Mouse (Mus musculus): ENCODE results near the gene Ppp2r5d. TPM values are rescaled to one million over a fixed set of nuclear protein-coding genes. Genes with fewer than 3 reads are reported as not detected.

Ppp2r5d gene
- total RNA-seq, 2 experiments from 2014 or later, result 49.3 to 57.1 TPM

- no peak for ATAC-seq (replicated peaks; ENCODE audit: poor library complexity, severe bottlenecking)
Observed at GRCm38 (mm10) chr17:46649811-46650210, 55.1 kb downstream of the Ppp2r5d start.

- ATAC-seq (replicated peaks; ENCODE audit: poor library complexity, severe bottlenecking), result no peak
Observed at GRCm38 (mm10) chr17:46648436-46648835, 56.5 kb downstream of the Ppp2r5d start.

- no peak for ATAC-seq (replicated peaks; ENCODE audit: poor library complexity, severe bottlenecking)
Observed at GRCm38 (mm10) chr17:46647279-46647678, 57.6 kb downstream of the Ppp2r5d start.

GRCm38 (mm10) chr17:46646322-46646662, 58.6 kb downstream of the Ppp2r5d start:
- peak; percentile 12 for ATAC-seq (replicated peaks; ENCODE audit: poor library complexity, severe bottlenecking)

GRCm38 (mm10) chr17:46645561-46646321, 59.2 kb downstream of the Ppp2r5d start, which contains the start of the genes Klc4 and Mrpl2:
Gene Klc4, minus strand, starts transcription at chr17:46646022.
Gene Mrpl2, plus strand, starts transcription at chr17:46646229.
- ATAC-seq (replicated peaks; ENCODE audit: poor library complexity, severe bottlenecking), result peak; percentile 76

- ATAC-seq (replicated peaks; ENCODE audit: poor library complexity, severe bottlenecking), result no peak
Observed at GRCm38 (mm10) chr17:46644916-46645475, 59.9 kb downstream of the Ppp2r5d start.

GRCm38 (mm10) chr17:46644152-46644805, 60.6 kb downstream of the Ppp2r5d start:
- ATAC-seq (replicated peaks; ENCODE audit: poor library complexity, severe bottlenecking), result no peak

GRCm38 (mm10) chr17:46642060-46642459, 62.9 kb downstream of the Ppp2r5d start:
- ATAC-seq (replicated peaks; ENCODE audit: poor library complexity, severe bottlenecking), result no peak

GRCm38 (mm10) chr17:46639929-46640328, 65.0 kb downstream of the Ppp2r5d start:
- peak; percentile 75 for ATAC-seq (replicated peaks; ENCODE audit: poor library complexity, severe bottlenecking)

- peak; percentile 49 for ATAC-seq (replicated peaks; ENCODE audit: poor library complexity, severe bottlenecking)
Observed at GRCm38 (mm10) chr17:46636831-46637523, 67.9 kb downstream of the Ppp2r5d start.

Other genes with a start within 250 kb of the Ppp2r5d start
- 0.09 TPM in 1 of 2 replicates, not detected in the other for gene Ttbk1, start 217.4 kb downstream of the Ppp2r5d start, total RNA-seq (2014; fragmentation: Nextera tagmentation)
- not detected in 2 replicates for gene Ttbk1, start 217.4 kb downstream of the Ppp2r5d start, total RNA-seq (2017)
- gene Dnph1, start 208.4 kb downstream of the Ppp2r5d start, total RNA-seq (2014; fragmentation: Nextera tagmentation), result 33.1 and 50.1 TPM in 2 replicates
- 18.8 and 25.8 TPM in 2 replicates for gene Dnph1, start 208.4 kb downstream of the Ppp2r5d start, total RNA-seq (2017)
- 14.2 and 34.8 TPM in 2 replicates for gene Cul9, start 158.7 kb downstream of the Ppp2r5d start, total RNA-seq (2014; fragmentation: Nextera tagmentation)
- 7.5 and 8.9 TPM in 2 replicates for gene Cul9, start 158.7 kb downstream of the Ppp2r5d start, total RNA-seq (2017)
- gene Srf, start 148.9 kb downstream of the Ppp2r5d start, total RNA-seq (2014; fragmentation: Nextera tagmentation), result 27.4 and 42.7 TPM in 2 replicates
- gene Srf, start 148.9 kb downstream of the Ppp2r5d start, total RNA-seq (2017), result 29.6 and 47.7 TPM in 2 replicates
- gene Ptk7, start 75.6 kb downstream of the Ppp2r5d start, total RNA-seq (2014; fragmentation: Nextera tagmentation), result 3.6 and 4.3 TPM in 2 replicates
- gene Ptk7, start 75.6 kb downstream of the Ppp2r5d start, total RNA-seq (2017), result 3.7 and 3.8 TPM in 2 replicates
- 5.6 and 8.5 TPM in 2 replicates for gene Klc4, start 59.1 kb downstream of the Ppp2r5d start, total RNA-seq (2014; fragmentation: Nextera tagmentation)
- gene Klc4, start 59.1 kb downstream of the Ppp2r5d start, total RNA-seq (2017), result 7.9 and 11.5 TPM in 2 replicates
- 106 and 113 TPM in 2 replicates for gene Mrpl2, start 58.9 kb downstream of the Ppp2r5d start, total RNA-seq (2014; fragmentation: Nextera tagmentation)
- 103 and 133 TPM in 2 replicates for gene Mrpl2, start 58.9 kb downstream of the Ppp2r5d start, total RNA-seq (2017)
- gene Cul7, start 54.8 kb downstream of the Ppp2r5d start, total RNA-seq (2014; fragmentation: Nextera tagmentation), result 16.8 and 21.6 TPM in 2 replicates
- 10.0 and 13.2 TPM in 2 replicates for gene Cul7, start 54.8 kb downstream of the Ppp2r5d start, total RNA-seq (2017)
- gene Rrp36, start 30.8 kb downstream of the Ppp2r5d start, total RNA-seq (2014; fragmentation: Nextera tagmentation), result 15.7 and 21.3 TPM in 2 replicates
- 48.2 and 66.9 TPM in 2 replicates for gene Rrp36, start 30.8 kb downstream of the Ppp2r5d start, total RNA-seq (2017)
- 56.5 and 76.8 TPM in 2 replicates for gene Mea1, start 26.3 kb downstream of the Ppp2r5d start, total RNA-seq (2014; fragmentation: Nextera tagmentation)
- 73.8 and 82.4 TPM in 2 replicates for gene Mea1, start 26.3 kb downstream of the Ppp2r5d start, total RNA-seq (2017)
- 62.5 and 77.9 TPM in 2 replicates for gene Klhdc3, start 24.2 kb downstream of the Ppp2r5d start, total RNA-seq (2014; fragmentation: Nextera tagmentation)
- gene Klhdc3, start 24.2 kb downstream of the Ppp2r5d start, total RNA-seq (2017), result 26.8 and 30.9 TPM in 2 replicates
- gene Pex6, start 6.4 kb upstream of the Ppp2r5d start, total RNA-seq (2014; fragmentation: Nextera tagmentation), result 9.7 and 22.9 TPM in 2 replicates
- gene Pex6, start 6.4 kb upstream of the Ppp2r5d start, total RNA-seq (2017), result 11.3 and 13.2 TPM in 2 replicates
- 1.1 TPM in 1 of 2 replicates, not detected in the other for gene Gnmt, start 24.1 kb upstream of the Ppp2r5d start, total RNA-seq (2014; fragmentation: Nextera tagmentation)
- gene Gnmt, start 24.1 kb upstream of the Ppp2r5d start, total RNA-seq (2017), result 1.0 TPM in 1 of 2 replicates, not detected in the other
- gene Cnpy3, start 47.1 kb upstream of the Ppp2r5d start, total RNA-seq (2014; fragmentation: Nextera tagmentation), result 68.6 and 80.8 TPM in 2 replicates
- 100 and 121 TPM in 2 replicates for gene Cnpy3, start 47.1 kb upstream of the Ppp2r5d start, total RNA-seq (2017)
- 1.3 TPM in 1 of 2 replicates, not detected in the other for gene Ptcra, start 58.6 kb upstream of the Ppp2r5d start, total RNA-seq (2014; fragmentation: Nextera tagmentation)
- gene Ptcra, start 58.6 kb upstream of the Ppp2r5d start, total RNA-seq (2017), result not detected in 2 replicates
- gene 2310039H08Rik, start 67.5 kb upstream of the Ppp2r5d start, total RNA-seq (2014; fragmentation: Nextera tagmentation), result 18.0 and 37.9 TPM in 2 replicates
- 21.5 and 26.9 TPM in 2 replicates for gene 2310039H08Rik, start 67.5 kb upstream of the Ppp2r5d start, total RNA-seq (2017)
- gene Rpl7l1, start 77.6 kb upstream of the Ppp2r5d start, total RNA-seq (2014; fragmentation: Nextera tagmentation), result 77.5 and 102 TPM in 2 replicates
- 153 and 206 TPM in 2 replicates for gene Rpl7l1, start 77.6 kb upstream of the Ppp2r5d start, total RNA-seq (2017)
- 24.6 and 25.8 TPM in 2 replicates for gene Bicral, start 153.4 kb upstream of the Ppp2r5d start, total RNA-seq (2014; fragmentation: Nextera tagmentation)
- gene Bicral, start 153.4 kb upstream of the Ppp2r5d start, total RNA-seq (2017), result 9.0 and 11.7 TPM in 2 replicates
- 7.9 and 11.4 TPM in 2 replicates for gene Tbcc, start 185.6 kb upstream of the Ppp2r5d start, total RNA-seq (2014; fragmentation: Nextera tagmentation)
- 9.1 and 14.0 TPM in 2 replicates for gene Tbcc, start 185.6 kb upstream of the Ppp2r5d start, total RNA-seq (2017)
- gene Prph2, start 205.3 kb upstream of the Ppp2r5d start, total RNA-seq (2014; fragmentation: Nextera tagmentation), result not detected in 2 replicates
- not detected in 2 replicates for gene Prph2, start 205.3 kb upstream of the Ppp2r5d start, total RNA-seq (2017)

Measured in granulocyte monocyte progenitor cell, adult 5-6 weeks (primary cell).